Mouse (Mus musculus): Measurements from ENCODE around the gene Klf11. TPM values are rescaled to one million over a fixed set of nuclear protein-coding genes. Genes with fewer than 3 reads are reported as not detected.
"Not testable (repeated sequence)": the region's sequence is repeated elsewhere in the genome, so short reads cannot be mapped to it uniquely, and the experiment has no call there.

Klf11 gene
- polyA plus RNA-seq, 1 experiment from 2014 or later: 13.2 TPM

- Histone ChIP-seq H3K9ac (no peak overlapping the region), H3K4me1 (peaks cover 11% of the 10 kb centered on the region), H3K36me3 (no peaks in the 10 kb centered on the region), H3K27ac (peak overlapping the region; percentile 19), H3K4me3 (replicated peaks) (no peak overlapping the region), H3K27me3 (no peaks in the 10 kb centered on the region), H3K4me2 (no peak overlapping the region), H3K9me3 (replicated peaks) (no peaks in the 10 kb centered on the region)
- peak; percentile 55 for ATAC-seq (replicated peaks; ENCODE audit: low FRiP score)
- 48% methylated on average over 3 of the region's 3 CpGs for WGBS
These were observed 39.3 kb downstream of the Klf11 start for GRCm38 (mm10) chr12:24690351-24690750.

- H3K27ac ChIP-seq: no peak overlapping the region
- peak; percentile 93 for ATAC-seq (replicated peaks; ENCODE audit: low FRiP score)
- peaks cover 3% of the 10 kb centered on the region for H3K4me1 ChIP-seq
These were observed 45.7 kb downstream of the Klf11 start for GRCm38 (mm10) chr12:24696500-24697483.

GRCm38 (mm10) chr12:24697484-24698204 is 46.6 kb downstream of the Klf11 start:
- WGBS: 60% methylated on average over 8 of the region's 8 CpGs
- peak; percentile 35; the same call in 1 of the 2 replicates for ATAC-seq (replicated peaks; ENCODE audit: low FRiP score)
- no peaks in the 10 kb centered on the region for H3K9me3 ChIP-seq (replicated peaks)

More at GRCm38 (mm10) chr12:24696500-24697483, 45.7 kb downstream of the Klf11 start:
- Histone ChIP-seq H3K36me3 (no peaks in the 10 kb centered on the region), H3K4me3 (replicated peaks) (no peak overlapping the region), H3K9me3 (replicated peaks) (no peaks in the 10 kb centered on the region), H3K4me2 (no peak overlapping the region), H3K27me3 (peaks cover 3% of the 10 kb centered on the region; the same call in 1 of the 2 replicates), H3K9ac (no peak overlapping the region)
- 39% methylated on average over 16 of the region's 16 CpGs for WGBS

GRCm38 (mm10) chr12:24698514-24698913 is 47.4 kb downstream of the Klf11 start:
- H3K36me3 ChIP-seq: no peaks in the 10 kb centered on the region

More at GRCm38 (mm10) chr12:24697484-24698204, 46.6 kb downstream of the Klf11 start:
- Histone ChIP-seq H3K9ac (no peak overlapping the region), H3K27ac (no peak overlapping the region), H3K4me3 (replicated peaks) (no peak overlapping the region), H3K4me1 (peaks cover 3% of the 10 kb centered on the region), H3K36me3 (no peaks in the 10 kb centered on the region), H3K27me3 (peaks cover 3% of the 10 kb centered on the region; the same call in 1 of the 2 replicates), H3K4me2 (no peak overlapping the region)

GRCm38 (mm10) chr12:24699578-24699977 is 48.5 kb downstream of the Klf11 start:
- Histone ChIP-seq H3K4me1 (peaks cover 3% of the 10 kb centered on the region), H3K9ac (no peak overlapping the region), H3K4me3 (replicated peaks) (no peak overlapping the region), H3K4me2 (no peak overlapping the region), H3K27ac (no peak overlapping the region), H3K27me3 (peaks cover 3% of the 10 kb centered on the region; the same call in 1 of the 2 replicates), H3K9me3 (replicated peaks) (no peaks in the 10 kb centered on the region), H3K36me3 (no peaks in the 10 kb centered on the region)
- WGBS: 54% methylated on average over 10 of the region's 10 CpGs
- ATAC-seq (replicated peaks; ENCODE audit: low FRiP score): no peak

More at GRCm38 (mm10) chr12:24698514-24698913, 47.4 kb downstream of the Klf11 start:
- Histone ChIP-seq H3K4me1 (peaks cover 3% of the 10 kb centered on the region), H3K4me2 (no peak overlapping the region), H3K9ac (no peak overlapping the region), H3K27me3 (peaks cover 3% of the 10 kb centered on the region; the same call in 1 of the 2 replicates), H3K4me3 (replicated peaks) (no peak overlapping the region), H3K9me3 (replicated peaks) (no peaks in the 10 kb centered on the region), H3K27ac (no peak overlapping the region)
- ATAC-seq (replicated peaks; ENCODE audit: low FRiP score): no peak
- 64% methylated on average over 3 of the region's 3 CpGs for WGBS

GRCm38 (mm10) chr12:24701621-24702020 is 50.5 kb downstream of the Klf11 start:
- H3K9ac ChIP-seq; H3K27ac ChIP-seq; H3K27me3 ChIP-seq; H3K4me3 ChIP-seq (replicated peaks); H3K4me1 ChIP-seq; H3K4me2 ChIP-seq; H3K9me3 ChIP-seq (replicated peaks); ATAC-seq (replicated peaks; ENCODE audit: low FRiP score); H3K36me3 ChIP-seq: not testable (repeated sequence)
- WGBS: 88% methylated on average over 9 of the region's 9 CpGs

GRCm38 (mm10) chr12:24703013-24703412 is 51.9 kb downstream of the Klf11 start:
- Histone ChIP-seq H3K27ac (no peak overlapping the region), H3K4me1 (peaks cover 20% of the 10 kb centered on the region), H3K4me3 (replicated peaks) (no peak overlapping the region), H3K27me3 (peaks cover 2% of the 10 kb centered on the region; the same call in 1 of the 2 replicates), H3K4me2 (no peak overlapping the region), H3K9me3 (replicated peaks) (no peaks in the 10 kb centered on the region), H3K36me3 (no peaks in the 10 kb centered on the region), H3K9ac (no peak overlapping the region)
- WGBS: 90% methylated on average over 3 of the region's 3 CpGs
- no peak for ATAC-seq (replicated peaks; ENCODE audit: low FRiP score)

- no peaks in the 10 kb centered on the region for H3K9me3 ChIP-seq (replicated peaks)
- no peaks in the 10 kb centered on the region for H3K27me3 ChIP-seq
- H3K4me3 ChIP-seq (replicated peaks): no peak overlapping the region
- no peak overlapping the region for H3K9ac ChIP-seq
- 85% methylated on average over 15 of the region's 15 CpGs for WGBS
- peaks cover 34% of the 10 kb centered on the region for H3K4me1 ChIP-seq
- peaks cover 5% of the 10 kb centered on the region; the same call in 1 of the 2 replicates for H3K36me3 ChIP-seq
- no peak for ATAC-seq (replicated peaks; ENCODE audit: low FRiP score)
- H3K4me2 ChIP-seq: no peak overlapping the region
- H3K27ac ChIP-seq: no peak overlapping the region
These were observed 54.6 kb downstream of the Klf11 start for GRCm38 (mm10) chr12:24705502-24706263.

GRCm38 (mm10) chr12:24706764-24707479 is 55.8 kb downstream of the Klf11 start:
- WGBS: under 1% methylated on average over 27 of the region's 27 CpGs
- Histone ChIP-seq H3K4me1 (peaks cover 46% of the 10 kb centered on the region), H3K27ac (peak overlapping the region; percentile 89), H3K4me2 (peak overlapping the region; percentile 90), H3K27me3 (no peaks in the 10 kb centered on the region), H3K9ac (peak overlapping the region; percentile 86), H3K36me3 (peaks cover 17% of the 10 kb centered on the region), H3K4me3 (replicated peaks) (peak overlapping the region; percentile 90), H3K9me3 (replicated peaks) (no peaks in the 10 kb centered on the region)
- ATAC-seq (replicated peaks; ENCODE audit: low FRiP score): peak; percentile 36

GRCm38 (mm10) chr12:24707480-24707802 is 56.4 kb downstream of the Klf11 start:
- peak overlapping the region; percentile 89 for H3K27ac ChIP-seq
- WGBS: 0% methylated on average over 9 of the region's 9 CpGs
- peak; percentile 16; the same call in 1 of the 2 replicates for ATAC-seq (replicated peaks; ENCODE audit: low FRiP score)
- peak overlapping the region; percentile 90 for H3K4me2 ChIP-seq
- peak overlapping the region; percentile 90 for H3K4me3 ChIP-seq (replicated peaks)
- no peaks in the 10 kb centered on the region for H3K9me3 ChIP-seq (replicated peaks)
- H3K4me1 ChIP-seq: peaks cover 50% of the 10 kb centered on the region
- H3K36me3 ChIP-seq: peaks cover 22% of the 10 kb centered on the region
- no peaks in the 10 kb centered on the region for H3K27me3 ChIP-seq
- peak overlapping the region; percentile 86 for H3K9ac ChIP-seq

Measured in kidney, embryonic 15.5 days (tissue).